Mouse (Mus musculus): Measurements from ENCODE around the gene Adamts14.

The Adamts14 gene

DNA sequence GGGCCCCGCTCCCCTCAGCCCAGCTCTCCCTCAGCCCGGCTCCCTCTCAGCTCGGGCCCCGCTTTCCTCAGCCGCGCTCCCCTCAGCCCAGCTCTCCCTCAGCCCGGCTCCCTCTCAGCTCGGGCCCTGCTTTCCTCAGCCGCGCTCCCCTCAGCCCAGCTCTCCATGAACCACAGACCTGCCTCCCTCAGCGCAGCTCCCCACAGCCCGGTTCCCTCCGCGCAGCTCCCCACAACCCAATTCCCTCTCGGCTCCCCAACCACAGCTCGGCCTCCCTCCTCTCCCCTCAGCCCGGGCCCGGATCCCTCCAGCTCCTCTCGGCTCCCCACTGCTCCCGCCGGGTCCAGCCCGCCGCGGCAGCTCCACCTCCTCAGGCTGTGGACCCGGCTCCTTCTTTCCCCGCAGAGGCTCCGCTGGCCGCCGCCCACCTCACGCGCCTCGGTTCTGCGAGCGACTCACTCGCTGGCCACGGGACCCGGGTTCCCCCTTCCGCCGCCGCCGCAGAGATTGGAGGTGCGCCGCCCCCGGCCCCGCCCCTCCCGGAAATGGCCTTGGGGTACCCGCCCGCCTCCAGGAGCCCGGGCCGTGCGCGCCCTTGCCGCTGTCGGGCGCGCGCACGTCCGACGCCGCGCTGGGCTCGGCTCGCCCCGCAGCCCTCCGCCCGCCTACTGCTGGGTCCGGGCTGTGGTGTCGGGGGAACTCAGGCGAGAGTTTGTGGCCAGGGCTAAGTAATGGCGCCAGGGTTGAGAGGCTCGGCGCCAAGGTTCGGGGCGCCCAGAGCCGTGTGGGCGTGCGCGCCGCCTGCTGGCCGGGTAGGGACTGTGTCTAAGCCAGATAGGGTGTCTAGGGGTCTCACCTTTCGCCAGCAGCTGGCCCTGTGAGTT is 125.8 kb downstream of the Adamts14 start, which contains the start of gene Sgpl1:
Gene Sgpl1, minus strand, starts transcription at position 547 of the 884 bp plus-strand sequence.
- DNase-seq (ENCODE audit: low read depth in 2 of 2, low spot score in 2 of 2), result peak; percentile 84 to 85
